Mouse (Mus musculus) CH12.LX (cell line): Measurements from ENCODE around the gene Kynu. TPM values are rescaled to one million over a fixed set of nuclear protein-coding genes. Genes with fewer than 3 reads are reported as not detected.

ENCODE experiments used
- DNase-seq: peaks from one replicate; pipeline ENCODE4 v3.0.0-alpha.2; 2013; ENCODE audit errors: extremely low read depth
- H3K27ac ChIP-seq: 2 replicates; pipeline ENCODE4 v1.5.1; 2012; ENCODE audit warnings: low read depth, mild to moderate bottlenecking, control low read depth, moderate library complexity; ENCODE audit not compliant: insufficient read depth
- H3K27me3 ChIP-seq: replicated peaks from 2 replicates; pipeline ENCODE3; 2012; ENCODE audit warnings: inconsistent platforms
- H3K36me3 ChIP-seq, 2 experiments: replicated peaks in 1 of 2; 2 replicates each; pipeline versions ENCODE3 to v1.6.1; 2012; ENCODE audit warnings: inconsistent platforms in 1 of 2, low read length in 1 of 2, mild to moderate bottlenecking in 1 of 2, mixed read lengths in 1 of 2, moderate library complexity in 1 of 2; ENCODE audit not compliant: control insufficient read depth in 1 of 2, insufficient read depth in 1 of 2
- H3K4me1 ChIP-seq, 2 experiments: 2 replicates each; pipeline ENCODE4 v1.6.1; 2012; ENCODE audit warnings: inconsistent platforms in 1 of 2, moderate library complexity in 1 of 2; ENCODE audit not compliant: insufficient read depth in 2 of 2, control insufficient read depth in 1 of 2
- H3K4me2 ChIP-seq: 2 replicates; pipeline ENCODE4 v1.6.1; 2012; ENCODE audit warnings: low read depth, mild to moderate bottlenecking, control low read depth; ENCODE audit not compliant: poor library complexity, insufficient read depth, severe bottlenecking
- H3K4me3 ChIP-seq, 3 experiments: fragments of 150-350 bp in 1 of 3; sonication (generic) in 1 of 3; replicated peaks in 1 of 3; 2 replicates each; pipeline versions ENCODE3 to v1.5.1; 2011 to 2012; ENCODE audit warnings: low read depth in 2 of 3, low read length in 2 of 3, mild to moderate bottlenecking in 2 of 3, moderate library complexity in 2 of 3, control low read depth in 1 of 3, improper control_type of control experiment in 1 of 3, inconsistent platforms in 1 of 3, mixed read lengths in 1 of 3; ENCODE audit not compliant: poor library complexity in 1 of 3
- H3K79me2 ChIP-seq: replicated peaks from 2 replicates; pipeline ENCODE4 v1.6.1; 2012; ENCODE audit warnings: mild to moderate bottlenecking, moderate library complexity; ENCODE audit not compliant: control insufficient read depth, poor library complexity, insufficient read depth, severe bottlenecking; ENCODE audit errors: extremely low read depth
- H3K9ac ChIP-seq: 2 replicates; pipeline ENCODE4 v1.6.1; 2012; ENCODE audit warnings: low read depth, mild to moderate bottlenecking, control low read depth, moderate library complexity; ENCODE audit not compliant: insufficient read depth
- H3K9me3 ChIP-seq: replicated peaks from 2 replicates; pipeline ENCODE3; 2012; ENCODE audit warnings: low read length, inconsistent platforms, mixed read lengths
- BHLHE40 ChIP-seq: IDR thresholded peaks from 2 replicates; pipeline ENCODE4 v1.6.1; 2011; ENCODE audit warnings: mild to moderate bottlenecking, low read depth, low read length, improper control_type of control experiment
- CTCF ChIP-seq, 2 experiments: IDR thresholded peaks in 1 of 2; conservative IDR thresholded peaks in 1 of 2; 2 replicates each; pipeline ENCODE4 v1.5.1; 2011 to 2012; ENCODE audit warnings: low read depth in 2 of 2, low read length in 2 of 2, improper control_type of control experiment in 1 of 2, inconsistent platforms in 1 of 2, mild to moderate bottlenecking in 1 of 2, moderate library complexity in 1 of 2
- ELF1 ChIP-seq: IDR thresholded peaks from 2 replicates; pipeline ENCODE4 v1.6.1; 2014; ENCODE audit warnings: low read depth, mild to moderate bottlenecking, inconsistent platforms, low read length, improper control_type of control experiment
- GABPA ChIP-seq: IDR thresholded peaks from 2 replicates; pipeline ENCODE4 v1.6.1; 2012; ENCODE audit warnings: low read depth, low read length, improper control_type of control experiment, inconsistent platforms; ENCODE audit not compliant: insufficient replicate concordance
- MAFK ChIP-seq: IDR thresholded peaks from 2 replicates; pipeline ENCODE4 v1.6.1; 2011; ENCODE audit warnings: low read length, improper control_type of control experiment; ENCODE audit not compliant: insufficient replicate concordance
- MAZ ChIP-seq: IDR thresholded peaks from 2 replicates; pipeline ENCODE4 v1.6.1; 2012; ENCODE audit warnings: low read depth, mild to moderate bottlenecking, inconsistent platforms, low read length, improper control_type of control experiment, moderate library complexity
- MEF2A ChIP-seq: IDR thresholded peaks from 2 replicates; pipeline ENCODE4 v1.6.1; 2014; ENCODE audit warnings: low read depth, mild to moderate bottlenecking, inconsistent platforms, low read length, improper control_type of control experiment, borderline replicate concordance
- MYC ChIP-seq: IDR thresholded peaks from 2 replicates; pipeline ENCODE4 v1.6.1; 2011; ENCODE audit warnings: low read depth, mild to moderate bottlenecking, improper control_type of control experiment, low read length
- RAD21 ChIP-seq: IDR thresholded peaks from 2 replicates; pipeline ENCODE4 v1.6.1; 2011; ENCODE audit warnings: low read depth, mild to moderate bottlenecking, low read length, improper control_type of control experiment, moderate library complexity
- RCOR1 ChIP-seq: conservative IDR thresholded peaks from 2 replicates; pipeline ENCODE4 v1.6.1; 2012; ENCODE audit warnings: low read depth, mild to moderate bottlenecking, inconsistent platforms, low read length, improper control_type of control experiment
- SMC3 ChIP-seq: IDR thresholded peaks from 2 replicates; pipeline ENCODE4 v1.6.1; 2011; ENCODE audit warnings: low read depth, low read length, improper control_type of control experiment
- USF2 ChIP-seq: conservative IDR thresholded peaks from 2 replicates; pipeline ENCODE4 v1.6.1; 2011; ENCODE audit warnings: low read depth, low read length, improper control_type of control experiment
- dilution Hi-C: fragments of 300-500 bp; cut with MboI; formaldehyde crosslinking; loops from 2 replicates; pipeline ENCODE4 v1.14.3; 2020; ENCODE audit warnings: low sequenced_read_pairs; ENCODE audit not compliant: extremely low pct_unique_long_range_greater_than_20kb, extremely low pct_ligation_motif_present
- in situ Hi-C: fragments of 300-500 bp; cut with MboI; formaldehyde crosslinking; loops from 3 replicates; pipeline ENCODE4 v1.14.3; 2019; ENCODE audit warnings: low sequenced_read_pairs, low pct_ligation_motif_present, low pct_unique_long_range_greater_than_20kb, mixed read lengths
- polyA plus RNA-seq: library from polyadenylated mRNA; unstranded; fragments of >175 nt; gene quantifications from 2 replicates; pipeline ENCODE4 v1.2.1, GENCODE M21; 2012; ENCODE audit warnings: low read depth; ENCODE audit not compliant: insufficient read length
- total RNA-seq, 2 experiments: library from RNA; depleted of rRNA; stranded (reverse); fragments of 300-350 nt in 1 of 2; fragments of >200 nt in 1 of 2; gene quantifications; 2 replicates each; pipeline ENCODE4 v1.2.3; 2012 to 2014

The Kynu gene
- total and polyA plus RNA-seq, 3 experiments = 42.4 to 106 (median 77.6) TPM

GRCm38 (mm10) chr2:43631786-43632185, 76.7 kb downstream of the Kynu start:
- Histone ChIP-seq H3K27me3 (no peaks in the 10 kb centered on the region), H3K4me3 (no peak overlapping the region), H3K36me3 (peaks cover 20 to 69% of the 10 kb centered on the region in 2 experiments), H3K4me1 (peaks cover 0 to 8% of the 10 kb centered on the region in 2 experiments; a peak in 1 of 4 replicates), H3K27ac (no peak overlapping the region), H3K9ac (no peak overlapping the region), H3K4me2 (no peak overlapping the region), H3K79me2 (no peaks in the 10 kb centered on the region), H3K9me3 (no peaks in the 10 kb centered on the region)
- dilution Hi-C loops (no loop called here), in situ Hi-C loops (no loop called here)
- no peak for TF ChIP-seq ELF1
- no peak for TF ChIP-seq MEF2A
- no peak for TF ChIP-seq RCOR1
- no peak for DNase-seq

- TF ChIP-seq CTCF (conservative IDR thresholded peaks at IDR 0.05 in 1 of 2, IDR thresholded peaks at IDR 0.05 in 1 of 2; ENCODE audit: low read depth in 2 of 2, low read length in 2 of 2) (peak in 1 of 2 experiments; percentile 60; a peak in 2 of 4 replicates), MYC (no peak), MAZ (no peak), SMC3 (peak; percentile 42), RAD21 (peak; percentile 80), BHLHE40 (no peak), GABPA (no peak)
- Histone ChIP-seq H3K79me2 (no peaks in the 10 kb centered on the region), H3K9me3 (no peaks in the 10 kb centered on the region), H3K27me3 (no peaks in the 10 kb centered on the region), H3K9ac (no peak overlapping the region), H3K36me3 (peaks cover 19 to 72% of the 10 kb centered on the region in 2 experiments), H3K27ac (no peak overlapping the region), H3K4me2 (no peak overlapping the region), H3K4me3 (no peak overlapping the region), H3K4me1 (peaks cover 0 to 4% of the 10 kb centered on the region in 2 experiments; a peak in 1 of 4 replicates)
- no peak for DNase-seq
- dilution Hi-C loops = no loop called here
- in situ Hi-C loops = no loop called here
Measured at GRCm38 (mm10) chr2:43636498-43636897, 81.4 kb downstream of the Kynu start.

- no peak overlapping the region for H3K9ac ChIP-seq
- no peaks in the 10 kb centered on the region for H3K27me3 ChIP-seq
- no peak overlapping the region for H3K27ac ChIP-seq
- in situ Hi-C loops = no loop called here
- H3K4me1 ChIP-seq = no peaks in the 10 kb centered on the region
- peaks cover 2 to 48% of the 10 kb centered on the region in 2 experiments for H3K36me3 ChIP-seq
- no peak overlapping the region for H3K4me2 ChIP-seq
- DNase-seq = no peak
- dilution Hi-C loops = no loop called here
- no peak for TF ChIP-seq MAFK
- no peak for TF ChIP-seq USF2
- H3K4me3 ChIP-seq = no peak overlapping the region
- H3K79me2 ChIP-seq = no peaks in the 10 kb centered on the region
- no peaks in the 10 kb centered on the region for H3K9me3 ChIP-seq
Measured at GRCm38 (mm10) chr2:43646962-43647361, 91.8 kb downstream of the Kynu start.
